Mouse (Mus musculus) thymus, postnatal 14 days (tissue): ENCODE measurements around the gene Fasn.
"Not testable (repeated sequence)": the region's sequence is repeated elsewhere in the genome, so short reads cannot be mapped to it uniquely, and the experiment has no call there.

ENCODE experiments used
- DNase-seq: peaks from one replicate; pipeline ENCODE4 v3.0.0; 2021

Gene Fasn

GRCm38 (mm10) chr11:120823956-120824786 is at the start of gene Fasn:
Fasn (minus strand) TSS chr11:120824547.
- DNase-seq = peak; percentile 97

DNA sequence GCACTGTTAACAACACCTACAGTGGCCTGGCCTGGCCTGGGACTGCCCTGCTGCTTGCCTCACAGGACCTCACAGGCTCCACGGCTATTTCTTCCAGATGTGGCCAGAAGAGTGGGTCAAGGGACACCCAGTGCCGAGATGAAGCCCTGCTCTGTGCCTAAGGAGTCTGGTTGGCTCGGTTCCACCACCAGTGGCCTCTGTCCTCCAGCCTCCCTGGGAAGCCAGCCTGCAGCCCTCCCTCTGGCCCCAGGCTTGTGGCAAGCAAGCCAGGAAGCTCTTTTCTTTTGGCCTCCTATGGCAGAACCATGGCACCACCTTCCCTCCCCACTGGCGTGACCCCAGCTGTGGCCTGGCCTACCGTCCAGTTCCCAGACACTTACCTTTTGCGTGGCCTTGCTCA is 48.9 kb upstream of the Fasn start:
- no peak for DNase-seq

GRCm38 (mm10) chr11:120871521-120871920 is 47.2 kb upstream of the Fasn start:
- no peak for DNase-seq

- no peak for DNase-seq
Measured at GRCm38 (mm10) chr11:120865816-120866215, 41.5 kb upstream of the Fasn start.

- no peak for DNase-seq
Measured at GRCm38 (mm10) chr11:120862819-120863218, 38.5 kb upstream of the Fasn start.

- DNase-seq = not testable (repeated sequence)
Measured at GRCm38 (mm10) chr11:120855938-120856337, 31.6 kb upstream of the Fasn start.

GRCm38 (mm10) chr11:120853788-120854187 is 29.4 kb upstream of the Fasn start:
- DNase-seq = no peak

GRCm38 (mm10) chr11:120853158-120853557 is 28.8 kb upstream of the Fasn start:
- no peak for DNase-seq

- peak; percentile 33 for DNase-seq
Measured at GRCm38 (mm10) chr11:120852083-120852935, 28.0 kb upstream of the Fasn start.

GRCm38 (mm10) chr11:120851582-120851981 is 27.2 kb upstream of the Fasn start:
- no peak for DNase-seq

DNA sequence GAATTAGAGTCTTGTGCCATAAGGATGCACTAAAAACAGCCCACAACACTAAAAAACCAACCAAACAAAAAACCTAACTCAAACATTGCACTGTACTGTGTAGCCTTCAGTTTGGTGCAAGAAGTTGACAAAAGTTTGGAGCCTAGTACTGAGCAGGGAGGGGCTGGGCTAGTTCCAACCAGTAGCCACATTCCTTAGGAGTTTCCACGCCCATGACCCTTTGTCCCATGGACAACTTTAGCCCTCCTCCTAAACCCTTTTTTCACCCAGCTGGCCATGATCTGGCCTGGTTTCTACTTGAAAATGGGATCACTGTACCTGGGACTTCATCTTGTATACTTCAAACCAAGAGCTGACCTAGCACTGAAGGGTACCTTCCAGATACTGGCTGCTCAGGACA is 26.8 kb upstream of the Fasn start:
- no peak for DNase-seq

GRCm38 (mm10) chr11:120850331-120851030 is 26.1 kb upstream of the Fasn start:
- DNase-seq = no peak

- DNase-seq = no peak
Measured at GRCm38 (mm10) chr11:120846725-120847475, 22.6 kb upstream of the Fasn start.

DNA sequence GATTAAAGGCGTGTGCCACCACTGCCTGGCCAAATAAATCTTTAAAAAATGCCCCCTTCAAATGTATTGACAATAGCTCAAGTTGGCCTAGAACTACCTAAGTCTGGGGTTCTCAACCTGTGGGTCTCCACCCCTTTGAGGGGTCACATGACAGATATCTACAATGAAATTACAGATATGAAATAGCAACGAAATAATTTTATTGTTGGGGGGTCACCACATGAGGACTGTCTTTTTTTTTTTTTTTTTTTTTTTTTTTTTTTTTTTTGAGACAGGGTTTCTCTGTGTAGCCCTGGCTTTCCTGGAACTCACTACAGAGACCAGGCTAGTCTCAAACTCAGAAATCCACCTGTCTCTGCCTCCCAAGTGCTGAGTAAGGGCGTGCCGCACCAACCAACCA is 20.0 kb upstream of the Fasn start:
- DNase-seq = no peak

- no peak for DNase-seq
Measured at GRCm38 (mm10) chr11:120833555-120834280, 9.4 kb upstream of the Fasn start.

- DNase-seq = not testable (repeated sequence)
Measured at GRCm38 (mm10) chr11:120832962-120833361, 8.6 kb upstream of the Fasn start.

DNA sequence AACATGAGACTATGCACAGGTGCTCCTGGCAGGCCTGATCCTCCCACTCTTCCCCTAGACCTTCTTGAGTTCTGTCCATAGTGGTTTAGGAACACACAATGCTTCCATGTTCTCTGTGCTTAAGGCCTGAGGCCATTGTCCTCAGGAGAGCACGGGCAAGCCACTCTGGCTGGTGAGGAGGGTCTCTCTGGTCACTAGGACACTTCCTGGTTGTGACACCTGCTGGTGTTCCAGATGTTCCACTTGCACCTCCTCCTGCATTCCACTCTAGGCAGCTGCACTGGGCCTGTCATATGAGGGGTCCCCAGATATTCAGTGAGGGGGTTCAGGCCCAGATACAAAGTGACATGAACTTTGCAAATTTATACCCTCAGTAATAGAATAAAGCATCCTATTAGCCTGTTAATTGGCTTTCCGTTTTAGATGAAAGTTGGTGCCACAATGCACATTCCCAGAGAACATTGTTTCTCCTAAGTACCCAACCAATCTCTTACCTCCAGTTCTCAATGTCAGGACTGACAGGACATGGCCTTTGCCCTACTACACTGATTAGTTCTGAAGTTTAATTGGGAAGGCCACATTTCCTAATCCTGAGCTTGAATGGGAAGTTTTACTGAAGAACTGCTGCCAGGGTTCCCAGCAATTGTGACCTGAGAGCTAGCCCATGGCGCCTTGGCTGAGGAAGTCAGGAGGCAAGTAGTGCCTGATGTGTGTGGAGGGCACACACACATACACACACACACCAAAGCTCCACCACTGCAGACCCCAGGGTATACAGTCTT is 7.5 kb upstream of the Fasn start:
- DNase-seq = no peak

GRCm38 (mm10) chr11:120830686-120831085 is 6.3 kb upstream of the Fasn start:
- DNase-seq = no peak

- DNase-seq = no peak
Measured at GRCm38 (mm10) chr11:120829757-120830532, 5.6 kb upstream of the Fasn start.

GRCm38 (mm10) chr11:120828416-120828815 is 4.1 kb upstream of the Fasn start:
- DNase-seq = no peak
